Mouse (Mus musculus) MEL (cell line): ENCODE results near the gene Dnaja1. TPM values are rescaled to one million over a fixed set of nuclear protein-coding genes. Genes with fewer than 3 reads are reported as not detected.

Experiments used
- DNase-seq: peaks from one replicate; pipeline ENCODE4 v3.0.0; 2011; ENCODE audit warnings: low read depth, low spot score
- H3K27ac ChIP-seq: 2 replicates; pipeline ENCODE4 v1.5.1; 2012; ENCODE audit warnings: low read depth, mild to moderate bottlenecking, control low read depth, low read length, moderate library complexity; ENCODE audit not compliant: control insufficient read depth
- H3K27me3 ChIP-seq, 2 experiments: fragments of 150-350 bp in 1 of 2; sonication (generic) in 1 of 2; 2 replicates each; pipeline ENCODE4 v1.6.1; 2012; ENCODE audit warnings: low read length in 2 of 2, mild to moderate bottlenecking in 2 of 2, improper control_type of control experiment in 1 of 2, moderate library complexity in 1 of 2; ENCODE audit not compliant: insufficient read depth in 2 of 2, control insufficient read depth in 1 of 2
- H3K36me3 ChIP-seq, 2 experiments: 2 replicates each; pipeline ENCODE4 v1.6.1; 2012 to 2014; ENCODE audit warnings: low read length in 2 of 2, improper control_type of control experiment in 1 of 2, inconsistent platforms in 1 of 2, mild to moderate bottlenecking in 1 of 2; ENCODE audit not compliant: insufficient read depth in 2 of 2, control insufficient read depth in 1 of 2
- H3K4me1 ChIP-seq, 2 experiments: fragments of 150-350 bp in 1 of 2; sonication (generic) in 1 of 2; 2 replicates each; pipeline ENCODE4 v1.6.1; 2012; ENCODE audit warnings: low read length in 2 of 2, improper control_type of control experiment in 1 of 2, mild to moderate bottlenecking in 1 of 2; ENCODE audit not compliant: insufficient read depth in 2 of 2, control insufficient read depth in 1 of 2
- H3K4me3 ChIP-seq, 2 experiments: fragments of 150-350 bp in 1 of 2; sonication (generic) in 1 of 2; 2 replicates each; pipeline ENCODE4 v1.5.1; 2012; ENCODE audit warnings: low read depth in 2 of 2, low read length in 2 of 2, mild to moderate bottlenecking in 2 of 2, moderate library complexity in 2 of 2, control low read depth in 1 of 2, improper control_type of control experiment in 1 of 2; ENCODE audit not compliant: control insufficient read depth in 1 of 2, insufficient read depth in 1 of 2
- H3K79me2 ChIP-seq: 2 replicates; pipeline ENCODE4 v1.6.1; 2012; ENCODE audit warnings: mild to moderate bottlenecking, low read length, moderate library complexity; ENCODE audit not compliant: control insufficient read depth, poor library complexity, insufficient read depth
- H3K9ac ChIP-seq: 2 replicates; pipeline ENCODE4 v1.6.1; 2012; ENCODE audit warnings: low read depth, mild to moderate bottlenecking, control low read depth, low read length, moderate library complexity; ENCODE audit not compliant: control insufficient read depth, poor library complexity, severe bottlenecking
- H3K9me3 ChIP-seq: fragments of 150-350 bp; sonication (generic); replicated peaks from 2 replicates; pipeline ENCODE4 v1.6.1; 2012; ENCODE audit warnings: mild to moderate bottlenecking, low read length, improper control_type of control experiment, moderate library complexity; ENCODE audit not compliant: insufficient read depth
- CHD1 ChIP-seq: IDR thresholded peaks from 2 replicates; pipeline ENCODE4 v1.6.1; 2012; ENCODE audit warnings: low read depth, mild to moderate bottlenecking, inconsistent platforms, low read length, improper control_type of control experiment
- CTCF ChIP-seq, 3 experiments: IDR thresholded peaks in 2 of 3; conservative IDR thresholded peaks in 1 of 3; 2 replicates each; pipeline ENCODE4 v1.5.1; 2011 to 2012; ENCODE audit warnings: low read length in 3 of 3, low read depth in 2 of 3, mild to moderate bottlenecking in 2 of 3, improper control_type of control experiment in 1 of 3, inconsistent platforms in 1 of 3, mixed read lengths in 1 of 3, moderate library complexity in 1 of 3; ENCODE audit not compliant: control insufficient read depth in 1 of 3, insufficient read depth in 1 of 3, poor library complexity in 1 of 3, severe bottlenecking in 1 of 3
- E2F4 ChIP-seq: IDR thresholded peaks from 2 replicates; pipeline ENCODE4 v1.6.1; 2011; ENCODE audit warnings: low read depth, low read length, improper control_type of control experiment, borderline replicate concordance
- ELF1 ChIP-seq: IDR thresholded peaks from 2 replicates; pipeline ENCODE4 v1.6.1; 2014; ENCODE audit warnings: low read depth, mild to moderate bottlenecking, inconsistent platforms, low read length, improper control_type of control experiment, moderate library complexity
- EP300 ChIP-seq, 2 experiments: IDR thresholded peaks; 2 replicates each; pipeline ENCODE4 v1.6.1; 2011; ENCODE audit warnings: improper control_type of control experiment in 2 of 2, low read length in 2 of 2, low read depth in 1 of 2, mild to moderate bottlenecking in 1 of 2
- ETS1 ChIP-seq: IDR thresholded peaks from 2 replicates; pipeline ENCODE4 v1.6.1; 2012; ENCODE audit warnings: low read depth, mild to moderate bottlenecking, inconsistent platforms, low read length, improper control_type of control experiment, moderate library complexity
- GABPA ChIP-seq: IDR thresholded peaks from 2 replicates; pipeline ENCODE4 v1.6.1; 2012; ENCODE audit warnings: low read depth, mild to moderate bottlenecking, inconsistent platforms, low read length, improper control_type of control experiment, moderate library complexity
- GATA1 ChIP-seq: IDR thresholded peaks from 2 replicates; pipeline ENCODE4 v1.6.1; 2011; ENCODE audit warnings: low read depth, low read length, improper control_type of control experiment
- HCFC1 ChIP-seq: IDR thresholded peaks from 2 replicates; pipeline ENCODE4 v1.6.1; 2012; ENCODE audit warnings: low read depth, mild to moderate bottlenecking, inconsistent platforms, low read length, improper control_type of control experiment, moderate library complexity
- KAT2A ChIP-seq: conservative IDR thresholded peaks from 2 replicates; pipeline ENCODE4 v1.6.1; 2012; ENCODE audit warnings: low read depth, low read length, improper control_type of control experiment, inconsistent platforms
- MAFK ChIP-seq: IDR thresholded peaks from 2 replicates; pipeline ENCODE4 v1.6.1; 2011; ENCODE audit warnings: low read depth, mild to moderate bottlenecking, low read length, improper control_type of control experiment, borderline replicate concordance
- MAX ChIP-seq: IDR thresholded peaks from 2 replicates; pipeline ENCODE4 v1.6.1; 2011; ENCODE audit warnings: low read length, improper control_type of control experiment
- MAZ ChIP-seq: IDR thresholded peaks from 2 replicates; pipeline ENCODE4 v1.6.1; 2012; ENCODE audit warnings: low read depth, mild to moderate bottlenecking, inconsistent platforms, low read length, improper control_type of control experiment
- MEF2A ChIP-seq: IDR thresholded peaks from 2 replicates; pipeline ENCODE4 v1.6.1; 2014; ENCODE audit warnings: low read depth, mild to moderate bottlenecking, inconsistent platforms, low read length, improper control_type of control experiment; ENCODE audit not compliant: poor library complexity, insufficient replicate concordance, severe bottlenecking; ENCODE audit errors: extremely low read depth
- MXI1 ChIP-seq: IDR thresholded peaks from 2 replicates; pipeline ENCODE4 v1.6.1; 2011; ENCODE audit warnings: mild to moderate bottlenecking, low read depth, low read length, improper control_type of control experiment
- MYB ChIP-seq: IDR thresholded peaks from 2 replicates; pipeline ENCODE4 v1.6.1; 2011; ENCODE audit warnings: mild to moderate bottlenecking, low read depth, low read length, improper control_type of control experiment
- POLR2A ChIP-seq, 2 experiments: IDR thresholded peaks; 2 replicates each; pipeline ENCODE4 v1.6.1; 2011 to 2012; ENCODE audit warnings: low read length in 2 of 2, mild to moderate bottlenecking in 2 of 2, control low read depth in 1 of 2, improper control_type of control experiment in 1 of 2, low read depth in 1 of 2, moderate library complexity in 1 of 2; ENCODE audit not compliant: control insufficient read depth in 1 of 2, insufficient read depth in 1 of 2, poor library complexity in 1 of 2
- RAD21 ChIP-seq: IDR thresholded peaks from 2 replicates; pipeline ENCODE4 v1.6.1; 2011; ENCODE audit warnings: mild to moderate bottlenecking, low read depth, low read length, improper control_type of control experiment
- SIN3A ChIP-seq: IDR thresholded peaks from 2 replicates; pipeline ENCODE4 v1.6.1; 2012; ENCODE audit warnings: low read length, improper control_type of control experiment, inconsistent platforms
- TAL1 ChIP-seq: IDR thresholded peaks from 2 replicates; pipeline ENCODE4 v1.6.1; 2012; ENCODE audit warnings: mild to moderate bottlenecking, inconsistent platforms, low read length, moderate library complexity, mixed read lengths
- TBP ChIP-seq: IDR thresholded peaks from 2 replicates; pipeline ENCODE4 v1.8.0; 2011; ENCODE audit warnings: low read depth, low read length, improper control_type of control experiment
- TCF12 ChIP-seq: IDR thresholded peaks from 2 replicates; pipeline ENCODE4 v1.6.1; 2014; ENCODE audit warnings: low read depth, mild to moderate bottlenecking, inconsistent platforms, low read length, improper control_type of control experiment, moderate library complexity
- USF1 ChIP-seq: IDR thresholded peaks from 2 replicates; pipeline ENCODE4 v1.6.1; 2014; ENCODE audit warnings: low read depth, mild to moderate bottlenecking, inconsistent platforms, low read length, improper control_type of control experiment, moderate library complexity
- USF2 ChIP-seq, 2 experiments: IDR thresholded peaks; 2 replicates each; pipeline ENCODE4 v1.6.1; 2011 to 2012; ENCODE audit warnings: improper control_type of control experiment in 2 of 2, low read length in 2 of 2, borderline replicate concordance in 1 of 2, inconsistent platforms in 1 of 2, low read depth in 1 of 2, mild to moderate bottlenecking in 1 of 2; ENCODE audit not compliant: insufficient read depth in 1 of 2
- ZC3H11A ChIP-seq: IDR thresholded peaks from 2 replicates; pipeline ENCODE4 v1.6.1; 2012; ENCODE audit warnings: low read depth, mild to moderate bottlenecking, inconsistent platforms, low read length, improper control_type of control experiment
- ZKSCAN1 ChIP-seq: IDR thresholded peaks from 2 replicates; pipeline ENCODE4 v1.6.1; 2012; ENCODE audit warnings: low read depth, mild to moderate bottlenecking, inconsistent platforms, low read length, improper control_type of control experiment, moderate library complexity
- ZMIZ1 ChIP-seq: IDR thresholded peaks from 2 replicates; pipeline ENCODE4 v1.6.1; 2012; ENCODE audit warnings: low read depth, mild to moderate bottlenecking, inconsistent platforms, low read length, improper control_type of control experiment, moderate library complexity
- ZNF384 ChIP-seq: IDR thresholded peaks from 2 replicates; pipeline ENCODE4 v1.6.1; 2012; ENCODE audit warnings: low read depth, mild to moderate bottlenecking, inconsistent platforms, low read length, improper control_type of control experiment
- polyA plus RNA-seq, 2 experiments: library from polyadenylated mRNA; stranded (reverse) in 1 of 2; unstranded in 1 of 2; fragments of >175 nt in 1 of 2; fragments of >200 nt in 1 of 2; gene quantifications; 2 replicates each; pipeline versions ENCODE4 v1.2.1 to v1.2.4; 2012; ENCODE audit warnings: low replicate concordance in 2 of 2, low read depth in 1 of 2; ENCODE audit not compliant: insufficient read length in 2 of 2, insufficient read depth in 1 of 2, missing spikeins in 1 of 2
- total RNA-seq: library from RNA; depleted of rRNA; stranded (reverse); fragments of 300-350 nt; gene quantifications from 2 replicates; pipeline ENCODE4 v1.2.3, GENCODE M21; 2012

The Dnaja1 gene
- total and polyA plus RNA-seq, 3 experiments: 108 to 482 (median 355) TPM

- Histone ChIP-seq H3K4me1 (peaks cover 0 to 14% of the 10 kb centered on the region in 2 experiments; a peak in 2 of 4 replicates), H3K4me3 (peak overlapping the region; percentile 83 to 95), H3K36me3 (peaks cover 6 to 13% of the 10 kb centered on the region in 2 experiments; a peak in 3 of 4 replicates), H3K27me3 (no peaks in the 10 kb centered on the region), H3K9ac (peak overlapping the region; percentile 81), H3K9me3 (no peaks in the 10 kb centered on the region), H3K79me2 (peaks cover 12% of the 10 kb centered on the region), H3K27ac (peak overlapping the region; percentile 53)
- TF ChIP-seq ELF1: no peak
- no peak for TF ChIP-seq MEF2A
- no peak for TF ChIP-seq MAFK
- TF ChIP-seq CHD1: no peak
- no peak for TF ChIP-seq E2F4
- no peak for TF ChIP-seq ZNF384
- no peak for TF ChIP-seq POLR2A (IDR thresholded peaks at IDR 0.05; ENCODE audit: control insufficient read depth in 1 of 2, insufficient read depth in 1 of 2, low read depth in 1 of 2, low read length in 2 of 2, poor library complexity in 1 of 2)
- no peak for TF ChIP-seq TBP
- TF ChIP-seq GABPA: no peak
- no peak for TF ChIP-seq GATA1
- TF ChIP-seq KAT2A: no peak
- no peak for TF ChIP-seq TAL1
- TF ChIP-seq ZMIZ1: no peak
- TF ChIP-seq CTCF (IDR thresholded peaks at IDR 0.05 in 2 of 3, conservative IDR thresholded peaks at IDR 0.05 in 1 of 3; ENCODE audit: control insufficient read depth in 1 of 3, insufficient read depth in 1 of 3, low read depth in 2 of 3, low read length in 3 of 3, poor library complexity in 1 of 3, severe bottlenecking in 1 of 3): no peak
- no peak for TF ChIP-seq MAZ
- TF ChIP-seq EP300 (IDR thresholded peaks at IDR 0.05; ENCODE audit: low read depth in 1 of 2, low read length in 2 of 2): no peak
- TF ChIP-seq RAD21: no peak
- no peak for TF ChIP-seq ETS1
- no peak for TF ChIP-seq ZKSCAN1
- peak; percentile 60 for DNase-seq
These were observed 35.3 kb downstream of the Dnaja1 start for GRCm38 (mm10) chr4:40757157-40757779.

- Histone ChIP-seq H3K4me3 (peak within 1 kb of the TSS; percentile 83 to 95), H3K27me3 (no peaks in the 10 kb centered on the region), H3K9me3 (no peaks in the 10 kb centered on the region), H3K36me3 (peaks cover 6 to 13% of the 10 kb centered on the region in 2 experiments; a peak in 3 of 4 replicates), H3K27ac (peak within 1 kb of the TSS; percentile 53), H3K4me1 (peaks cover 0 to 14% of the 10 kb centered on the region in 2 experiments; a peak in 2 of 4 replicates), H3K9ac (peak within 1 kb of the TSS; percentile 81), H3K79me2 (peaks cover 12% of the 10 kb centered on the region)
- DNase-seq: peak; percentile 98
- no peak for TF ChIP-seq USF2 (IDR thresholded peaks at IDR 0.05; ENCODE audit: borderline replicate concordance in 1 of 2, insufficient read depth in 1 of 2, low read depth in 1 of 2, low read length in 2 of 2)
- TF ChIP-seq MAX: peak; percentile 70
- TF ChIP-seq TCF12: peak; percentile 48; the same call in 1 of the 2 replicates
- peak; percentile 47 for TF ChIP-seq TBP
- TF ChIP-seq ZC3H11A: no peak
- TF ChIP-seq MYB: no peak
- TF ChIP-seq HCFC1: peak; percentile 98
- TF ChIP-seq USF1: no peak
- TF ChIP-seq ZKSCAN1: no peak
- 0 out of 2 replicates have a peak, but pooled peaks have one; percentile 18 for TF ChIP-seq ETS1
- peak; percentile 75 for TF ChIP-seq KAT2A
- TF ChIP-seq EP300 (IDR thresholded peaks at IDR 0.05; ENCODE audit: low read depth in 1 of 2, low read length in 2 of 2): no peak; a peak in 1 of 4 replicates
- TF ChIP-seq POLR2A (IDR thresholded peaks at IDR 0.05; ENCODE audit: control insufficient read depth in 1 of 2, insufficient read depth in 1 of 2, low read depth in 1 of 2, low read length in 2 of 2, poor library complexity in 1 of 2): peak in 1 of 2 experiments; percentile 66; a peak in 2 of 4 replicates
- peak; percentile 92 for TF ChIP-seq MXI1
- TF ChIP-seq RAD21: no peak
- TF ChIP-seq SIN3A: peak; percentile 89
- no peak for TF ChIP-seq ZNF384
- no peak for TF ChIP-seq CHD1
These were observed 36.0 kb downstream of the Dnaja1 start, which contains the start of gene Smu1 for GRCm38 (mm10) chr4:40757780-40758420. TSS of gene Smu1 (minus strand) at chr4:40757923.
